Mouse (Mus musculus): ENCODE measurements around the gene Prdx1. TPM values are rescaled to one million over a fixed set of nuclear protein-coding genes. Genes with fewer than 3 reads are reported as not detected.

Prdx1 gene
- polyA plus RNA-seq, 1 experiment: 74.0 TPM

GRCm38 (mm10) chr4:116738972-116739751, 53.8 kb downstream of the Prdx1 start:
- TF ChIP-seq POLR2A (IDR thresholded peaks at IDR 0.05; ENCODE audit: low read depth, low read length): no peak
- whole genome bisulfite sequencing: 79% methylated on average over 9 of the region's 9 CpGs
- H3K27me3 ChIP-seq (ENCODE audit: control insufficient read depth, insufficient read depth, low read length): no peaks in the 10 kb centered on the region
- peaks cover 2% of the 10 kb centered on the region; the same call in 1 of the 2 replicates for H3K4me1 ChIP-seq (ENCODE audit: control insufficient read depth, insufficient read depth, insufficient read length, low read length)
- H3K4me3 ChIP-seq (ENCODE audit: low read depth, low read length): no peak overlapping the region
- H3K27ac ChIP-seq (ENCODE audit: insufficient read depth, low read depth, low read length): no peak overlapping the region
- H3K36me3 ChIP-seq (ENCODE audit: control insufficient read depth, insufficient read depth, low read length): peaks cover 2% of the 10 kb centered on the region

- Histone ChIP-seq H3K4me1 (ENCODE audit: control insufficient read depth, insufficient read depth, insufficient read length, low read length) (peaks cover 3% of the 10 kb centered on the region; the same call in 1 of the 2 replicates), H3K27ac (ENCODE audit: insufficient read depth, low read depth, low read length) (peak overlapping the region; percentile 44; the same call in 1 of the 2 replicates), H3K4me3 (ENCODE audit: low read depth, low read length) (no peak overlapping the region), H3K27me3 (ENCODE audit: control insufficient read depth, insufficient read depth, low read length) (no peaks in the 10 kb centered on the region), H3K36me3 (ENCODE audit: control insufficient read depth, insufficient read depth, low read length) (peaks cover 11% of the 10 kb centered on the region)
- no peak for TF ChIP-seq POLR2A (IDR thresholded peaks at IDR 0.05; ENCODE audit: low read depth, low read length)
- no peak for TF ChIP-seq CTCF (IDR thresholded peaks at IDR 0.05; ENCODE audit: extremely low read depth, insufficient read length, insufficient replicate concordance, low read depth, low read length)
- WGBS: 69% methylated on average over 2 of the region's 2 CpGs
These were observed 64.4 kb downstream of the Prdx1 start for GRCm38 (mm10) chr4:116749750-116750149.

Other genes starting within 250 kb of the Prdx1 start
- gene Mast2, start 221.4 kb upstream of the Prdx1 start, polyA plus RNA-seq (2012; rRNA removed): 107 and 224 TPM in 2 replicates
- 0.29 and 1.1 TPM in 2 replicates for gene Ipp, start 178.0 kb upstream of the Prdx1 start, polyA plus RNA-seq (2012; rRNA removed)
- gene Tmem69, start 129.6 kb upstream of the Prdx1 start, polyA plus RNA-seq (2012; rRNA removed): 0.94 and 2.6 TPM in 2 replicates
- gene Gpbp1l1, start 127.9 kb upstream of the Prdx1 start, polyA plus RNA-seq (2012; rRNA removed): 23.1 and 31.2 TPM in 2 replicates
- 4.1 and 4.3 TPM in 2 replicates for gene Ccdc17, start 88.9 kb upstream of the Prdx1 start, polyA plus RNA-seq (2012; rRNA removed)
- 0.62 and 0.96 TPM in 2 replicates for gene Nasp, start 57.6 kb upstream of the Prdx1 start, polyA plus RNA-seq (2012; rRNA removed)
- 304 and 652 TPM in 2 replicates for gene Akr1a1, start 33.9 kb upstream of the Prdx1 start, polyA plus RNA-seq (2012; rRNA removed)
- 2.0 and 2.1 TPM in 2 replicates for gene Mmachc, start 22.9 kb downstream of the Prdx1 start, polyA plus RNA-seq (2012; rRNA removed)
- gene Ccdc163, start 23.0 kb downstream of the Prdx1 start, polyA plus RNA-seq (2012; rRNA removed): 5.0 and 8.9 TPM in 2 replicates
- gene Tesk2, start 35.4 kb downstream of the Prdx1 start, polyA plus RNA-seq (2012; rRNA removed): 5.5 and 25.6 TPM in 2 replicates
- gene Toe1, start 122.1 kb downstream of the Prdx1 start, polyA plus RNA-seq (2012; rRNA removed): 8.5 and 11.6 TPM in 2 replicates
- 2.2 and 3.4 TPM in 2 replicates for gene Mutyh, start 122.2 kb downstream of the Prdx1 start, polyA plus RNA-seq (2012; rRNA removed)
- gene Hpdl, start 136.2 kb downstream of the Prdx1 start, polyA plus RNA-seq (2012; rRNA removed): 4.3 and 7.3 TPM in 2 replicates
- gene Zswim5, start 191.8 kb downstream of the Prdx1 start, polyA plus RNA-seq (2012; rRNA removed): 8.1 and 14.7 TPM in 2 replicates

Measured in small intestine, adult 2 months (tissue).